Mouse (Mus musculus) intestine, embryonic 15.5 days (tissue): Measurements from ENCODE around the gene Slc25a18. TPM values are rescaled to one million over a fixed set of nuclear protein-coding genes. Genes with fewer than 3 reads are reported as not detected.

ENCODE experiments used
- ATAC-seq: fragments of 200-750 bp; cut with Nextera tagmentation; 2 replicates; pipeline ENCODE4 v1.8.0; 2017; ENCODE audit warnings: moderate TSS enrichment, moderate library complexity
- H3K27ac ChIP-seq: fragments of 300-500 bp; sonication (generic); 2 replicates; pipeline ENCODE4 v1.5.1; 2015; ENCODE audit warnings: mild to moderate bottlenecking, inconsistent platforms
- H3K27me3 ChIP-seq: fragments of 300-500 bp; sonication (generic); replicated peaks from 2 replicates; pipeline ENCODE4 v1.6.1; 2015; ENCODE audit warnings: inconsistent platforms
- H3K36me3 ChIP-seq: fragments of 300-500 bp; sonication (generic); 2 replicates; pipeline ENCODE4 v1.6.1; 2015; ENCODE audit warnings: inconsistent platforms
- H3K4me1 ChIP-seq: fragments of 300-500 bp; sonication (generic); replicated peaks from 2 replicates; pipeline ENCODE4 v1.6.1; 2015; ENCODE audit warnings: inconsistent platforms
- H3K4me2 ChIP-seq: fragments of 300-500 bp; sonication (generic); replicated peaks from 2 replicates; pipeline ENCODE4 v1.6.1; 2015; ENCODE audit warnings: mild to moderate bottlenecking, inconsistent platforms
- H3K4me3 ChIP-seq: fragments of 300-500 bp; sonication (generic); replicated peaks from 2 replicates; pipeline ENCODE4 v1.5.1; 2015; ENCODE audit warnings: inconsistent platforms
- H3K9ac ChIP-seq: fragments of 300-500 bp; sonication (generic); 2 replicates; pipeline ENCODE4 v1.6.1; 2015; ENCODE audit warnings: inconsistent platforms
- H3K9me3 ChIP-seq: fragments of 300-500 bp; sonication (generic); 2 replicates; pipeline ENCODE4 v1.6.1; 2016; ENCODE audit warnings: inconsistent platforms
- WGBS: fragments of 180-500 bp; shearing (Covaris S2); methylation state at CpG from one replicate; pipeline ENCODE4 v1.1.7; 2015; 5-methylcytosine and 5-hydroxymethylcytosine counted together
- polyA plus RNA-seq: library from polyadenylated mRNA; unstranded; fragments of >200 nt; fragmentation: Nextera tagmentation; extraction: Ambion mirVana; gene quantifications from 2 replicates; pipeline ENCODE4 v1.2.1, GENCODE M21; 2015

The Slc25a18 gene
- polyA plus RNA-seq, 1 experiment from 2014 or later: 0.10 TPM

DNA sequence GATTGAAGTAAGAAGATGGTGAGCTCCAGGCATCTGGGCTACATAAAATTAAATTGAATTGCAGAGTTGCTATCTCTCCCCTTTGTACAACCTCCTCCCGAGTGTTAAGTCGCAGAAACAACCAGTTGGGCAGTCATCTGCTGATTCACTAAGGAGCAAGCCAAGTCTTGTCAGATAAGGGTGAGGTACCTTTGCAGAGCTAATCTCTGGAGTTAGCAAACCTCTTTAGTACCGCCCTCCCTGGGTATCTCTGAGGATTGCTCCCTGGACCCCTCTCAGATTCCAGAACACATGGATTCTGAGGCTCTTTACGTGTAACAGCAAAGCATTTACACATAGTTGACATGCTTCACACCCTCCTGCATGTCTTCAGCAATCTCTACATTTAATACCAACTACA lies 58.7 kb downstream of the Slc25a18 start:
- Histone ChIP-seq H3K36me3 (no peaks in the 10 kb centered on the region), H3K9ac (no peak overlapping the region), H3K4me1 (no peaks in the 10 kb centered on the region), H3K9me3 (no peaks in the 10 kb centered on the region), H3K4me3 (no peak overlapping the region), H3K4me2 (no peak overlapping the region), H3K27me3 (peaks cover 2% of the 10 kb centered on the region; the same call in 1 of the 2 replicates), H3K27ac (no peak overlapping the region)
- WGBS: 68% methylated on average over 4 of the region's 4 CpGs
- ATAC-seq: no peak

DNA sequence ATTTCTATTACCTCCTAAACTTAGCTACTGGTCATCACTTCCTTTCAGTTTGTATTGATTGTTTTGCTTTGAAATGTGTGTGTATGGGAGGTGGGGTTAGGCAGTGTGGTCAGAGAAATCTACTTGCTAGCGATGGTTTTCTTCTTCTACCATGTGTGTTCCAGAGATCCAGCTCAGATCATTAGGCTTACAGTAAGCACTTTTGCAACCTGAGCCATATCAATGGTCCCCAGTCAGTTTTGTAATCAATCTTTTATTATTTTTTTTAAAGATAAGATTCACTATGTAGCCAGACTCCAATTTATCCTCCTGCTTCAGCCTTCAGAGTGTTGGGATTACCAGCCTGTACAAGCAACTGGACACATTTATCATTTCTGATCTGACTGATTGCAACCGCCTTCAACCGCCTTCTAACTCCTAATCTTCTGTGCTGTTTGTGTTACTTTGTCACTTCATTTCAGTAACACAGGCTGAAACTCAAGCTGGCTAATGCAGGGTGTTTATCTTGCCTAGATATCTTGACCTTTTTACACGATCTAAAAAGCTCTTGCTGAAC lies 61.5 kb downstream of the Slc25a18 start:
- H3K4me3 ChIP-seq: no peak overlapping the region
- H3K9ac ChIP-seq: no peak overlapping the region
- no peaks in the 10 kb centered on the region for H3K36me3 ChIP-seq
- no peak for ATAC-seq
- WGBS: 85% methylated on average over 4 of the region's 4 CpGs
- no peak overlapping the region for H3K27ac ChIP-seq
- H3K27me3 ChIP-seq: no peaks in the 10 kb centered on the region
- no peaks in the 10 kb centered on the region for H3K9me3 ChIP-seq
- no peak overlapping the region for H3K4me2 ChIP-seq
- no peaks in the 10 kb centered on the region for H3K4me1 ChIP-seq

DNA sequence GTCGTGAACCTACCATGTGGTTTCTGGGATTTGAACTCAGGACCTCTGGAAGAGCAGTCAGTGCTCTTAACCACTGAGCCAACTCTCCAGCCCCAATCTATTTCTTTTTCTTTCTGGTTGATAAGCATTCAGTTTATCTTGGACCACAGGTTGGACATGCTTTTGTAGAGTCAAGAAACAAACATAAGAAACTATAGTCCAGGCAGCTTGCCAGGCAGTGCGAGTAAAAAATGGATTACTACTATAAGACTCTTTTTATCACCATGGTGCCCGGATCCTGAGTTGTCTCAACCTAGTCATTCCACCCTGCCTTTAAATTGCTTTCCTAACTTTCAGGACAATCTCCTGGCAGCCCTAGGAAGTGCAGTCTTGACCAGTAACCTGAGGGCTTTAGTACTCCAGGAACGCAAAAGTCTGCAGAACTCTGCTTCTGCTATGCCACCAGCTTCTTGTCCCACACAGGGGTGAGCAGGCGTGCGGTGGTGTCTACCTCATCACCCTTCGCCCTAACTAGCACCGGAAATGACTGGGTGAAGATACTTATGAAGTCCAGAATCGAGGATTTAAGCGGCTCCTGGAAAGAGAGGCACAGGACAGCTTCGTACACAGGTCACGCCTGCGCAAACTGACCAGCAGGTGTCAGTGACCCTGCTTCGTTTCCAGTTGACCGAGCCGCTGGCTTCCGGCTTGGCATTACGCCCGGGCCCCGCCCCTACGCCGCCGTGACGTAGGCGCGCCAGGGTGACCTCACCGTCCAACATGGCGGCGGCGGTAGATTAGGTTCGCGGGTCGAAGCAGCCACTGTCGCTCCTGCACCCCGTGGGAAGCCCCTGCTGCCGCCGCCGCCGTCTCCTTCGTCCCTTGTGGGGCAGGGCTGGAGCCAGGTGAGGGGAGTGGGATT lies 62.3 kb downstream of the Slc25a18 start, which contains the start of gene Bcl2l13:
Gene Bcl2l13, plus strand, starts transcription at position 739 of the 901 bp plus-strand sequence.
- no peaks in the 10 kb centered on the region for H3K9me3 ChIP-seq
- H3K27ac ChIP-seq: peak within 1 kb of the TSS; percentile 82
- H3K9ac ChIP-seq: peak within 1 kb of the TSS; percentile 93
- 3% methylated on average over 40 of the region's 40 CpGs for WGBS
- H3K4me2 ChIP-seq: peak within 1 kb of the TSS; percentile 65
- no peaks in the 10 kb centered on the region for H3K4me1 ChIP-seq
- no peaks in the 10 kb centered on the region for H3K36me3 ChIP-seq
- peak; percentile 96 for ATAC-seq
- no peaks in the 10 kb centered on the region for H3K27me3 ChIP-seq
- H3K4me3 ChIP-seq: peak within 1 kb of the TSS; percentile 60

DNA sequence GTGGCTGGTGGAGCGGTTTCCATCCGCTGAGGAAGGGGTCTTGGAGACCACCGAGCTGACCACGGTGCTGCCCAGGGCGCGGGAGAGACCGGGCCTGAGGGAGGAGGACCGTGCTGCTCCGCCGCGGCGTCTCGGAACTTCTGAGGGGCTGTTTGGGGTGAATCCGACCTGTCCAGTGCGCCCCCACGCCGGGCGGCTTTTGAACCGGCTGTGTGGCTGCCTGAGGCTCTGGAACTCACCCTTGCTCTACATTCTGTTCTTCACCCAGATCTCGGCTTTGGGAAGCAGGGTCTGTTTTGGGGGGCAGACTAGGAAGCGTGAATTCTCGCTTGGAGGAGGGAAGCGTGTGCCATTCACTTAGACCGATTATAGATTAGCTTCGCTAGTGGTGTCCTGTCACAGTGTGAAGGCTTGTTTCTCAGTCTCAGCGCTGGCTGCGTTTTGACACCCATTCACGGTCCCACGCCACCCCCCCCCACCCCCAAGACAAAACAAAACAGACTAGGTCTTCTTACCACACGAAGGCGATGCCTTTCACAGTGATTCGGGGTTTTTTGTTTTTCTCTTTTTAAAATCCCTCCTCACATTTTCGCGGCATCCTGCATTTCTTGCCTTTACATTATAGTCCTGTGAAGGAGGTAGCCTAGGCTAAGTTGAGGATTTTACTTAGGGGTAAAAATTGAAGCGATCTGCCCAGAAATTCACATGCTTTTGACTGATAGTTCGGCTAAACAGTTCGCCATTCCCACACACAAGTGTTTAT lies 63.2 kb downstream of the Slc25a18 start:
- peak; percentile 76 for ATAC-seq

DNA sequence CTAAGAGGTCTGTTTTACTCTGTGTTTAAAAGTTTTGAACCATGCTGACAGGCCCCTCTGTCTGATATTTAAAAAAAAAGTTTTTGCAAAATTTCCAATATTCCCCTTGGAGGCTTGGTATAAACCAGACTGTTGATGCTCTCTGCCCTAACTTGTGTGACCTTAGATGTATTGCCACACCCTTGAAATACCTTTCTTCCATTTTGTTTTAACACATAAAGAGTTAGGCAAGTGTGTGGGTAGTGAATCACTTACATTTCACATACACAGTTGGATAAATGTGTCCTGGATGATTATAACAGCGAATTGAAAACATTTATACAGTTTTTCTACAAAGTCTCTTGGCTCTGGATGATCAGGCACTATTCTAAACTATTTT lies 63.8 kb downstream of the Slc25a18 start:
- H3K36me3 ChIP-seq: no peaks in the 10 kb centered on the region
- H3K27me3 ChIP-seq: no peaks in the 10 kb centered on the region
- peak overlapping the region; percentile 93; the same call in 1 of the 2 replicates for H3K9ac ChIP-seq
- H3K27ac ChIP-seq: no peak overlapping the region
- H3K4me1 ChIP-seq: no peaks in the 10 kb centered on the region
- ATAC-seq: no peak
- no peaks in the 10 kb centered on the region for H3K9me3 ChIP-seq
- peak overlapping the region; percentile 65 for H3K4me2 ChIP-seq
- whole genome bisulfite sequencing: 51% methylated on average over 1 of the region's 1 CpGs
- H3K4me3 ChIP-seq: peak overlapping the region; percentile 60

More for the DNA sequence above, 63.2 kb downstream of the Slc25a18 start:
- H3K4me2 ChIP-seq: peak overlapping the region; percentile 65
- H3K27ac ChIP-seq: peak overlapping the region; percentile 82
- H3K4me1 ChIP-seq: no peaks in the 10 kb centered on the region
- H3K9me3 ChIP-seq: no peaks in the 10 kb centered on the region
- no peaks in the 10 kb centered on the region for H3K36me3 ChIP-seq
- H3K9ac ChIP-seq: peak overlapping the region; percentile 93
- H3K4me3 ChIP-seq: peak overlapping the region; percentile 60
- no peaks in the 10 kb centered on the region for H3K27me3 ChIP-seq
- WGBS: 3% methylated on average over 37 of the region's 37 CpGs

DNA sequence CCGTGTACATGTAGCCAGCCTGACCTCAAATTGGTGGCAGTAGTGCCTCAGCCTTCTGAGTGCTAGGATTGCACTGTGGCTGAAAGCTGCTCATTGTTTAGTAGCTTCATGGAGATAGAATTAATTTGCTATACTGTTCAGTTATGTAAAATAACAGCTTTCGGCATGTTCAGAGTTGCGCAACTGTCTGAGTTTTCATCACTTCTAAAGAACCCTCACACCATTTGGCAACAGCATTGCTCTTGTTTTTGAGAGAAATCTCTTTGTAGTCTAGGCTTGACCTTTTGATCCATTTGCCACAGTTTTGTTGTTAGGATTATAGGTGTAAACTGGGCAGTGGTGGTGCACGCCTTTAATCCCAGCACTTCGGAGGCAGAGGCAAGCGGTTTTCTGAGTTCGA lies 66.9 kb downstream of the Slc25a18 start:
- 96% methylated on average over 7 of the region's 7 CpGs for WGBS
- no peak overlapping the region for H3K4me3 ChIP-seq
- no peaks in the 10 kb centered on the region for H3K4me1 ChIP-seq
- H3K4me2 ChIP-seq: no peak overlapping the region
- no peaks in the 10 kb centered on the region for H3K9me3 ChIP-seq
- H3K9ac ChIP-seq: no peak overlapping the region
- no peak overlapping the region for H3K27ac ChIP-seq
- H3K36me3 ChIP-seq: no peaks in the 10 kb centered on the region
- no peaks in the 10 kb centered on the region for H3K27me3 ChIP-seq
- ATAC-seq: no peak

DNA sequence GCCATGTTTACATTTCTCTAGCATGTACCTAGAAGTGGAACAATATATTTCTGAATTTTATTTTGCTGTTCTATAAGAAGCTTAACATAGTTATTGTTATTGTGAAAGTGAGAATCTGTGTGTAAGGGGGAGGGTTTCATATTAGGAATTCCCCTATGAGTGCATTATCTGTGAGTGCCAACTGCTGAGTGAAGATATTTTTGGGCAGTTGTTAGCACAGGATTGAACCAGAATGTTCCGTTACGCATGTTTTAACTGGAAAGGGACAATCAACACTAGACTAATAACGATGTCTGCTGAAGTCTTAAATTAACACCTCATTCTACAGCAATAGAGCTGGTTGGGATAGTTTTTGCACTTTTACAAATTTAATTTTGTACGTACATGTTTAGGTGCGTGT lies 68.4 kb downstream of the Slc25a18 start:
- no peaks in the 10 kb centered on the region for H3K27me3 ChIP-seq
- H3K9ac ChIP-seq: no peak overlapping the region
- 93% methylated on average over 5 of the region's 5 CpGs for WGBS
- no peaks in the 10 kb centered on the region for H3K36me3 ChIP-seq
- no peak for ATAC-seq
- no peak overlapping the region for H3K27ac ChIP-seq
- no peak overlapping the region for H3K4me2 ChIP-seq
- no peak overlapping the region for H3K4me3 ChIP-seq
- no peaks in the 10 kb centered on the region for H3K4me1 ChIP-seq
- H3K9me3 ChIP-seq: no peaks in the 10 kb centered on the region

Other genes with a start within 250 kb of the Slc25a18 start
- 15.7 and 16.5 TPM in 2 replicates for gene Hdhd5, start 242.3 kb upstream of the Slc25a18 start, polyA plus RNA-seq
- gene Cecr2, start 107.2 kb upstream of the Slc25a18 start, polyA plus RNA-seq: 0.88 and 1.2 TPM in 2 replicates
- 150 and 155 TPM in 2 replicates for gene Atp6v1e1, start 49.2 kb downstream of the Slc25a18 start, polyA plus RNA-seq
- 24.1 and 25.7 TPM in 2 replicates for gene Bcl2l13, start 62.6 kb downstream of the Slc25a18 start, polyA plus RNA-seq
- gene Bid, start 143.3 kb downstream of the Slc25a18 start, polyA plus RNA-seq: 20.9 and 21.0 TPM in 2 replicates